Mouse (Mus musculus): ENCODE results near the gene Dpp6. TPM values are rescaled to one million over a fixed set of nuclear protein-coding genes. Genes with fewer than 3 reads are reported as not detected.

The Dpp6 gene
- polyA plus RNA-seq, 1 experiment: 0.01 TPM

GRCm38 (mm10) chr5:27657672-27658071 lies 840.7 kb downstream of the Dpp6 start:
- Histone ChIP-seq H3K79me3 (ENCODE audit: low read depth) (no peaks in the 10 kb centered on the region), H3K79me2 (ENCODE audit: control insufficient read depth, insufficient read depth) (no peaks in the 10 kb centered on the region), H3ac (ENCODE audit: control insufficient read depth, insufficient read length, low read depth) (no peak overlapping the region), H3K4me3 (ENCODE audit: insufficient read depth, poor library complexity, severe bottlenecking) (no peak overlapping the region), H3K27me3 (ENCODE audit: control insufficient read depth, insufficient read depth, insufficient read length) (no peaks in the 10 kb centered on the region), H3K36me3 (ENCODE audit: control insufficient read depth, insufficient read depth) (no peaks in the 10 kb centered on the region)
- TF ChIP-seq MAX (IDR thresholded peaks at IDR 0.05) (no peak), MYOG (IDR thresholded peaks at IDR 0.05; ENCODE audit: control insufficient read depth, extremely low read depth, insufficient read length) (no peak), MYOD1 (IDR thresholded peaks at IDR 0.05; ENCODE audit: control insufficient read depth, insufficient read length, low read depth) (no peak), CTCF (IDR thresholded peaks at IDR 0.05; ENCODE audit: control insufficient read depth, insufficient read depth, insufficient read length) (no peak), CEBPB (IDR thresholded peaks at IDR 0.05; ENCODE audit: low read depth) (no peak), FOSL1 (IDR thresholded peaks at IDR 0.05; ENCODE audit: insufficient read depth, low read length, poor library complexity, severe bottlenecking) (no peak), USF1 (IDR thresholded peaks at IDR 0.05; ENCODE audit: low read depth) (no peak)

GRCm38 (mm10) chr5:27658165-27658564 lies 841.2 kb downstream of the Dpp6 start:
- H3ac ChIP-seq (ENCODE audit: control insufficient read depth, insufficient read length, low read depth): no peak overlapping the region
- H3K27me3 ChIP-seq (ENCODE audit: control insufficient read depth, insufficient read depth, insufficient read length): no peaks in the 10 kb centered on the region
- no peaks in the 10 kb centered on the region for H3K36me3 ChIP-seq (ENCODE audit: control insufficient read depth, insufficient read depth)
- TF ChIP-seq CEBPB (IDR thresholded peaks at IDR 0.05; ENCODE audit: low read depth) (no peak), MYOG (IDR thresholded peaks at IDR 0.05; ENCODE audit: control insufficient read depth, extremely low read depth, insufficient read length) (no peak), MAX (IDR thresholded peaks at IDR 0.05) (no peak), USF1 (IDR thresholded peaks at IDR 0.05; ENCODE audit: low read depth) (no peak), MYOD1 (IDR thresholded peaks at IDR 0.05; ENCODE audit: control insufficient read depth, insufficient read length, low read depth) (no peak), FOSL1 (IDR thresholded peaks at IDR 0.05; ENCODE audit: insufficient read depth, low read length, poor library complexity, severe bottlenecking) (no peak), CTCF (IDR thresholded peaks at IDR 0.05; ENCODE audit: control insufficient read depth, insufficient read depth, insufficient read length) (no peak)
- H3K79me3 ChIP-seq (ENCODE audit: low read depth): no peaks in the 10 kb centered on the region
- no peak overlapping the region for H3K4me3 ChIP-seq (ENCODE audit: insufficient read depth, poor library complexity, severe bottlenecking)
- H3K79me2 ChIP-seq (ENCODE audit: control insufficient read depth, insufficient read depth): no peaks in the 10 kb centered on the region

DNA sequence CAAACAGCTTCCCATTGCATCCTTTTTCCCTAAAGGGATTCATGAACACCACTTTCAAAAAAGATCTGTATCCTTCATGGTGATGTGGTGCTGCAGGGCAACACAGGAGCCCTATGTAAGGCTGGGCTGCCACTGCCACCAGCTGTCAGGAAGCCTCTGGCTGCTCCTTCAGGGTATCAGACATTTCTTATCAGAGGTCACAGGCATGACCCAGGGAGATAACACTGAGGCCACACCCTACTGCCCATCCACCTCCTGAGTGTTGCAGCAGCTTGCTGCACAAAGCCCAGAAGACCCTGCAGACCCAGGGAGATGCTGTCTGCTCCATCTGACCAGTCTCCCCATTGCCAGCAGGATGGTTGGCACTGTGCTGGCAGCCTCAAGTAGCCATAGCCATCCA lies 841.6 kb downstream of the Dpp6 start:
- H3K27me3 ChIP-seq (ENCODE audit: control insufficient read depth, insufficient read depth, insufficient read length): no peaks in the 10 kb centered on the region
- no peak overlapping the region for H3K4me3 ChIP-seq (ENCODE audit: insufficient read depth, poor library complexity, severe bottlenecking)
- H3K79me2 ChIP-seq (ENCODE audit: control insufficient read depth, insufficient read depth): no peaks in the 10 kb centered on the region
- no peaks in the 10 kb centered on the region for H3K79me3 ChIP-seq (ENCODE audit: low read depth)
- no peak overlapping the region for H3ac ChIP-seq (ENCODE audit: control insufficient read depth, insufficient read length, low read depth)
- TF ChIP-seq CTCF (IDR thresholded peaks at IDR 0.05; ENCODE audit: control insufficient read depth, insufficient read depth, insufficient read length): no peak
- no peak for TF ChIP-seq CEBPB (IDR thresholded peaks at IDR 0.05; ENCODE audit: low read depth)
- no peak for TF ChIP-seq MYOD1 (IDR thresholded peaks at IDR 0.05; ENCODE audit: control insufficient read depth, insufficient read length, low read depth)
- no peak for TF ChIP-seq MAX (IDR thresholded peaks at IDR 0.05)
- TF ChIP-seq MYOG (IDR thresholded peaks at IDR 0.05; ENCODE audit: control insufficient read depth, extremely low read depth, insufficient read length): no peak
- TF ChIP-seq FOSL1 (IDR thresholded peaks at IDR 0.05; ENCODE audit: insufficient read depth, low read length, poor library complexity, severe bottlenecking): no peak
- TF ChIP-seq USF1 (IDR thresholded peaks at IDR 0.05; ENCODE audit: low read depth): no peak
- H3K36me3 ChIP-seq (ENCODE audit: control insufficient read depth, insufficient read depth): no peaks in the 10 kb centered on the region

GRCm38 (mm10) chr5:27659019-27659418 lies 842.0 kb downstream of the Dpp6 start:
- no peaks in the 10 kb centered on the region for H3K36me3 ChIP-seq (ENCODE audit: control insufficient read depth, insufficient read depth)
- no peaks in the 10 kb centered on the region for H3K27me3 ChIP-seq (ENCODE audit: control insufficient read depth, insufficient read depth, insufficient read length)
- no peak overlapping the region for H3K4me3 ChIP-seq (ENCODE audit: insufficient read depth, poor library complexity, severe bottlenecking)
- TF ChIP-seq MAX (IDR thresholded peaks at IDR 0.05) (no peak), CTCF (IDR thresholded peaks at IDR 0.05; ENCODE audit: control insufficient read depth, insufficient read depth, insufficient read length) (no peak), USF1 (IDR thresholded peaks at IDR 0.05; ENCODE audit: low read depth) (no peak), MYOG (IDR thresholded peaks at IDR 0.05; ENCODE audit: control insufficient read depth, extremely low read depth, insufficient read length) (no peak), CEBPB (IDR thresholded peaks at IDR 0.05; ENCODE audit: low read depth) (no peak), MYOD1 (IDR thresholded peaks at IDR 0.05; ENCODE audit: control insufficient read depth, insufficient read length, low read depth) (no peak)
- H3K79me2 ChIP-seq (ENCODE audit: control insufficient read depth, insufficient read depth): no peaks in the 10 kb centered on the region
- no peaks in the 10 kb centered on the region for H3K79me3 ChIP-seq (ENCODE audit: low read depth)
- no peak overlapping the region for H3ac ChIP-seq (ENCODE audit: control insufficient read depth, insufficient read length, low read depth)

DNA sequence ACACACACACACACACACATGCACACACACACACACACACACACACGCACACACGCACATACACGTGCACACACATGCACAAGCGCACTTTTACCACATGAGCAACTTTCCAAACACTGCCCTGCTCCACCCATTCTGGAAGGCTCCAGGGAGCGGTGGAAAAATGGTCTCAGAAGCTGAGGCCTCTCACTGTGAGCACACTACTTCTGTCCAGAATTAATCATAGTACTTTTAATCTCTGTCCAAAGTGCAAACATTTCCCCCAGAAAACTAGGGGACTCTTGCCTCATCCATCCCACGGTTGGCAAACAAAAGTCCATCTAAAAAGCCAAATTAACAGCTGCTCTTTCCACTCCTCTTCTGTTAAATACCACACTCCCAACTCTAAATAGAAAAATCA lies 842.8 kb downstream of the Dpp6 start:
- Histone ChIP-seq H3K79me2 (ENCODE audit: control insufficient read depth, insufficient read depth) (no peaks in the 10 kb centered on the region), H3K27me3 (ENCODE audit: control insufficient read depth, insufficient read depth, insufficient read length) (no peaks in the 10 kb centered on the region), H3K79me3 (ENCODE audit: low read depth) (no peaks in the 10 kb centered on the region), H3K4me3 (ENCODE audit: insufficient read depth, poor library complexity, severe bottlenecking) (no peak overlapping the region), H3K36me3 (ENCODE audit: control insufficient read depth, insufficient read depth) (no peaks in the 10 kb centered on the region), H3ac (ENCODE audit: control insufficient read depth, insufficient read length, low read depth) (no peak overlapping the region)
- no peak for TF ChIP-seq MAX (IDR thresholded peaks at IDR 0.05)
- no peak for TF ChIP-seq CTCF (IDR thresholded peaks at IDR 0.05; ENCODE audit: control insufficient read depth, insufficient read depth, insufficient read length)
- no peak for TF ChIP-seq FOSL1 (IDR thresholded peaks at IDR 0.05; ENCODE audit: insufficient read depth, low read length, poor library complexity, severe bottlenecking)
- TF ChIP-seq CEBPB (IDR thresholded peaks at IDR 0.05; ENCODE audit: low read depth): no peak
- TF ChIP-seq MYOD1 (IDR thresholded peaks at IDR 0.05; ENCODE audit: control insufficient read depth, insufficient read length, low read depth): no peak
- no peak for TF ChIP-seq MYOG (IDR thresholded peaks at IDR 0.05; ENCODE audit: control insufficient read depth, extremely low read depth, insufficient read length)
- no peak for TF ChIP-seq USF1 (IDR thresholded peaks at IDR 0.05; ENCODE audit: low read depth)

DNA sequence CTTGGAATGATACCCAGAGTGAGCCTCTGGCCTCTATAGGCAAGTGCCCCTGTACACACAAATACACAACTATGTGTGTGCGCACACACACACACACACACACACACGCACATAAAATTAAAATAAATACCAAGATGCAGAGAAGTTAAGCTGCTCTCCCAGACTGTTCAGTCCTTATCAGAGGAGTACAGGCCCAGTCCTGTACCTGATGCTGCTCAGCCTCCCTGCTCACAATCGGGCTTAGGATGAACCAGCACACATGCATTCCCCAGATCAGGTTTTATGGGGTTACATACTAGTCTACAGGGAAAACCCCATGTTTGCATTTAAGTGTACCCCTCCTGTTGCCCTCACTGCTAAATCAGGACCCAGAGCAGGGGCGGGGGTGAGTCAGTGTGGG lies 847.1 kb downstream of the Dpp6 start:
- Histone ChIP-seq H3K36me3 (ENCODE audit: control insufficient read depth, insufficient read depth) (no peaks in the 10 kb centered on the region), H3K79me2 (ENCODE audit: control insufficient read depth, insufficient read depth) (no peaks in the 10 kb centered on the region), H3K79me3 (ENCODE audit: low read depth) (no peaks in the 10 kb centered on the region), H3ac (ENCODE audit: control insufficient read depth, insufficient read length, low read depth) (no peak overlapping the region), H3K27me3 (ENCODE audit: control insufficient read depth, insufficient read depth, insufficient read length) (no peaks in the 10 kb centered on the region), H3K4me3 (ENCODE audit: insufficient read depth, poor library complexity, severe bottlenecking) (no peak overlapping the region)
- TF ChIP-seq MYOD1 (IDR thresholded peaks at IDR 0.05; ENCODE audit: control insufficient read depth, insufficient read length, low read depth): no peak
- TF ChIP-seq MYOG (IDR thresholded peaks at IDR 0.05; ENCODE audit: control insufficient read depth, extremely low read depth, insufficient read length): no peak
- TF ChIP-seq FOSL1 (IDR thresholded peaks at IDR 0.05; ENCODE audit: insufficient read depth, low read length, poor library complexity, severe bottlenecking): no peak
- no peak for TF ChIP-seq CEBPB (IDR thresholded peaks at IDR 0.05; ENCODE audit: low read depth)
- no peak for TF ChIP-seq CTCF (IDR thresholded peaks at IDR 0.05; ENCODE audit: control insufficient read depth, insufficient read depth, insufficient read length)

All from C2C12 (cell line).